Mouse (Mus musculus) bone marrow, adult 2 months (tissue): Measurements from ENCODE around the gene Rpl9-ps6.

Source experiments
- CTCF ChIP-seq: fragments of 200-500 bp; IDR thresholded peaks from 2 replicates; pipeline ENCODE4 v1.5.1; 2011; ENCODE audit warnings: low read length, control low read depth; ENCODE audit not compliant: control insufficient read depth, insufficient read depth
- POLR2A ChIP-seq: fragments of 200-500 bp; IDR thresholded peaks from 2 replicates; pipeline ENCODE4 v1.6.1; 2011; ENCODE audit warnings: low read depth, mild to moderate bottlenecking, control low read depth, low read length, borderline replicate concordance; ENCODE audit not compliant: control insufficient read depth

GRCm38 (mm10) chr19:32419069-32419468 lies 47.3 kb downstream of the Rpl9-ps6 start:
- TF ChIP-seq CTCF (no peak), POLR2A (no peak)
